Mouse (Mus musculus) megakaryocyte, embryonic 14.5 days (primary cell): Measurements from ENCODE around the gene Tfeb. TPM values are rescaled to one million over a fixed set of nuclear protein-coding genes. Genes with fewer than 3 reads are reported as not detected.

Experiments
- H3K27me3 ChIP-seq: replicated peaks from 2 replicates; pipeline ENCODE3; 2012; ENCODE audit warnings: inconsistent platforms
- H3K36me3 ChIP-seq: replicated peaks from 2 replicates; pipeline ENCODE3; 2012; ENCODE audit warnings: low read length, inconsistent platforms, mixed read lengths
- H3K4me1 ChIP-seq: 2 replicates; pipeline ENCODE4 v1.6.1; 2012; ENCODE audit warnings: inconsistent platforms
- H3K4me3 ChIP-seq: replicated peaks from 2 replicates; pipeline ENCODE3; 2012; ENCODE audit warnings: moderate library complexity, mild to moderate bottlenecking, inconsistent platforms
- H3K9me3 ChIP-seq: 2 replicates; pipeline ENCODE4 v1.6.1; 2012; ENCODE audit warnings: inconsistent platforms
- FLI1 ChIP-seq: IDR thresholded peaks from 2 replicates; pipeline ENCODE4 v1.6.1; 2012; ENCODE audit warnings: low read length, inconsistent platforms, mixed read lengths
- GATA1 ChIP-seq: IDR thresholded peaks from 3 replicates; pipeline ENCODE4 v1.6.1; 2012; ENCODE audit warnings: mixed read lengths, low read length, inconsistent platforms, borderline replicate concordance
- polyA plus RNA-seq: library from polyadenylated mRNA; stranded (reverse); fragments of >175 nt; gene quantifications from 2 replicates; pipeline ENCODE4 v1.2.3, GENCODE M21; 2012; ENCODE audit warnings: low replicate concordance; ENCODE audit not compliant: insufficient read depth

Tfeb gene
- polyA plus RNA-seq, 1 experiment, result 34.8 TPM

DNA sequence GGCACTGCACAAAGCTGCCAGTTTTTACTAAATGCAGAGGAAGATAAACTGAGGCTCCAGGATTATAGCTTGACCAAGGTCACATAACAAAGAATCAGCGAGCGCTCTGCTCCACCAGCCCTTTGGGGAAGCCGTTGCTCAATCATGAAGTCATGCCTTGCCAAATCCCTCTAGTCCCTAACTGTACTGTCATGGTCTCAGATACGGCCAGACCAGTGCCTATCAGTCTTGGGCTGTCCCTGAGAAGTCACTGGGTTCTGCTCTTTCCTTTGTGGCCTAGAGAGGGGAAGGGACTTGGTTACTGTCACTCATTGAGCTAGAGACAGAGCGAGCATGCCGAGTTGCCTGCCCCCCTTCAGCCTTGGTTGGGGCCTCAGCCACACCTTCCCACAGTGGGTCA lies 47.6 kb downstream of the Tfeb start:
- Histone ChIP-seq H3K36me3 (no peaks in the 10 kb centered on the region), H3K27me3 (peaks cover 64% of the 10 kb centered on the region), H3K4me3 (no peak overlapping the region), H3K4me1 (peaks cover 11% of the 10 kb centered on the region), H3K9me3 (no peaks in the 10 kb centered on the region)
- TF ChIP-seq GATA1 (no peak), FLI1 (no peak)

DNA sequence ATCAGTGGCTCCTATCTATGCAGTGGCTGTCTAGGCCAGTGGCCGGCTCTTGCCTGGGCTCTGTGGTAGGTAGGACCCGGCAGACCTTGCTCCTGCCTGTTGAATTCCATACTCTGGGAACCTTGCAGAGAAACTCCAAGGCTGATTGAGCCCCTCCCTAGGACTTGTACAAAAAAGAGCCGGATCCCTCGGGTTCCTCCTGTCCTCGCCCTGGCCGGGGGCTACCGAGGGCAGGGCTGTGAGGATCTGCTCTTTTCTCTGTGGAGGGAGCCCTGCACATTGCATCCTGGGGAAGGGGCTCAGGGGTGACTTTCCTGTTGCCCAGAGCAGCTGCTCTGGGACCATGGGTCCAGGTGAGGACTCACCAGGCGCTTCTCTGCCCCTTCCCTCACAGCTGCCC lies 50.8 kb downstream of the Tfeb start:
- no peak overlapping the region for H3K4me3 ChIP-seq
- TF ChIP-seq FLI1 (no peak), GATA1 (no peak)
- peaks cover 13% of the 10 kb centered on the region for H3K4me1 ChIP-seq
- no peaks in the 10 kb centered on the region for H3K9me3 ChIP-seq
- peaks cover 59% of the 10 kb centered on the region for H3K27me3 ChIP-seq
- H3K36me3 ChIP-seq, result no peaks in the 10 kb centered on the region

DNA sequence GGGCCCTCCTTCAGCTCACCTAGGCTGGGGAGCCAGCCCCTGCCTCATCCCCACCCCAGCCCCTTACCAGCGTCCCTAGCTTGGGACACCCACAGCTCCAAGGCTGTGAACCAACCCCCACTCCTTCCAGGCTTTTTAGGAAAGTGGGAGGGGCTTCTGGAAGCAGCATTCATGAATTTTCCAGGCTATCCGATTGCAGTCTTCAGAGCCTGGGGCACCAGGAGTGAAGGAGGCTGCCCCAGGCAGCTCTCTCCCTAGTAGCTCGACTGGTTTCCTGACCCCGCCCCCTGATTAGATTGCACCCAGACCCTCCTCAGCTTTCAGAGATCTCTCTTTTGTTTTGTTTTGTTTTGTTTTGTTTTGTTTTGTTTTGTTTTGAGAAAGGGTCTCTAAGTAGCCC lies 51.5 kb downstream of the Tfeb start:
- no peaks in the 10 kb centered on the region for H3K36me3 ChIP-seq
- H3K27me3 ChIP-seq, result peaks cover 54% of the 10 kb centered on the region
- H3K4me3 ChIP-seq, result no peak overlapping the region
- TF ChIP-seq FLI1 (no peak), GATA1 (no peak)
- peaks cover 18% of the 10 kb centered on the region for H3K4me1 ChIP-seq
- no peaks in the 10 kb centered on the region for H3K9me3 ChIP-seq

DNA sequence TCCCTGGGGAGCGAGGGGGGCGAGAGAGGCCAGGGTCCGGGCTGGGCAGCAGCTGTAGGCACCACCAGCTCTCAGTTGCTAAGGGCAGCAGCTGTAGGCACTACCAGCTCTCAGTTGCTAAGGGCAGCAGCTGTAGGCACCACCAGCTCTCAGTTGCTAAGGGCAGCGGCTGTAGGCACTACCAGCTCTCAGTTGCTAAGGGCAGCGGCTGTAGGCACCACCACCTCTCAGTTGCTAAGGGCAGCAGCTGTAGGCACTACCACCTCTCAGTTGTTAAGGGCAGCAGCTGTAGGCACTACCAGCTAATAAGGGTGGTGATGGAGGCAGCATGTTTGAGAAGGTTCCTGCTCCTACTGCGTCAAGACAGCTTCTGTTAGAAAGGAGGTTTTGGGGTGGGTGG lies 52.2 kb downstream of the Tfeb start:
- no peak for TF ChIP-seq GATA1
- no peak for TF ChIP-seq FLI1
- H3K27me3 ChIP-seq, result peaks cover 50% of the 10 kb centered on the region
- no peaks in the 10 kb centered on the region for H3K36me3 ChIP-seq
- H3K4me3 ChIP-seq, result no peak overlapping the region
- H3K4me1 ChIP-seq, result peaks cover 20% of the 10 kb centered on the region
- no peaks in the 10 kb centered on the region for H3K9me3 ChIP-seq

DNA sequence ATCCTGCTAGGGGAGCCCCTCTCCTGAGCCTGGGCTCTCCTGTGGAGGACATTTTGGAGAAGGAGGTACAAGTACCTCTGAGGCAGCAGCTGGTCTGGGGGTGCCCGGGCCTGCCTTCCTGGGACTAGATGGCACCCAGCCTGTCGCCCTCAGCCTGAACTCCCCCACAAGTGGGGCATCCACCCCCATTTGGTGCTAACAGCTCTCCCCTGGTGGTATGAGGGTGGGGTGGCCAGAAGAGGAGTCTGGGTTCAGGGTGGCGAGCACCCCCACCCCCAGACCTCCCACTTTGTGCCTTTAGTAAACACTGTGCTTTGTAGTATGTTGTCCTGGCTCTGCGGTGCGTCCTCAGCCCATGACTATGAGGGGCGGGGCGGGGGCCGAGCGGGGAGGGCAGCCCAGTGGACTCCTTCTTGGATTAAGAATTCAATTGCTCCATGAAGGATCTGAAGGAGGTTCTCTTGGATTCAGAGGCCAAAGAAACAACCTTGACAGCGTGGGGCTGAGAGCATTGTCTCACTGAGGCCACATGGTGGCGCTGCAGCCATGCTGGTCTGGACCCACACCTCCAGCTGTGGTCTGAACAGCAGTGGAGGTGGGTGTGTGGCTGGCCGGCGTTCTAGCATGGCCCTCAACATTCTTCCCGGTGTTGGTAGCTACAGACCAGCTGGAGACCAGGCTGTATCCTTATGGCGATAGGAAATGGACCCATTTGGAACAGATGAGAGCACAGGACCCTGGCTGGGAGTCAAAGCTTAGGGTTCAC lies 55.5 kb downstream of the Tfeb start:
- Histone ChIP-seq H3K27me3 (peaks cover 46% of the 10 kb centered on the region), H3K4me1 (peaks cover 16% of the 10 kb centered on the region; the same call in 1 of the 2 replicates), H3K4me3 (no peak overlapping the region), H3K9me3 (no peaks in the 10 kb centered on the region), H3K36me3 (no peaks in the 10 kb centered on the region)
- TF ChIP-seq FLI1 (no peak), GATA1 (no peak)

DNA sequence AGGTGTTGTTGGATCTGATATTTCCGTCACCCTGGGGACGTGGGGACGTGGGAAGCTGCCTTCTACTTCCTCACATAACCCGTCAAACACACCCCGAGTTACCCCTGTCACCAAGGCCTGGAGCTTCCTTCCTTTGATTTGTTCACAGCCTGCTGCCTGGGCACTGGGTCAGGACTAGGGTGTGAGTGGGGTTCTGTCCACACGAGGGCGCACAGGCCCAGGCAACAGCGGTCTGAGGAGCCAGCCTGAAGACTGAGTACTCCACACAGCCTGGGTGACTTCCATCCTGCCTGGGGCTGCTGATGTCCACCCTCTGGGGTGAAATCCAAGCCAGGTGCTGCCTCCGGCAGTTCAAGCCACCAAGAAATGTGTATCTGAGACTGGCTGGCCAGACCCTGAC lies 56.5 kb downstream of the Tfeb start:
- Histone ChIP-seq H3K4me1 (peaks cover 16% of the 10 kb centered on the region; the same call in 1 of the 2 replicates), H3K36me3 (no peaks in the 10 kb centered on the region), H3K4me3 (no peak overlapping the region), H3K27me3 (peaks cover 46% of the 10 kb centered on the region), H3K9me3 (no peaks in the 10 kb centered on the region)
- no peak for TF ChIP-seq FLI1
- TF ChIP-seq GATA1, result no peak

DNA sequence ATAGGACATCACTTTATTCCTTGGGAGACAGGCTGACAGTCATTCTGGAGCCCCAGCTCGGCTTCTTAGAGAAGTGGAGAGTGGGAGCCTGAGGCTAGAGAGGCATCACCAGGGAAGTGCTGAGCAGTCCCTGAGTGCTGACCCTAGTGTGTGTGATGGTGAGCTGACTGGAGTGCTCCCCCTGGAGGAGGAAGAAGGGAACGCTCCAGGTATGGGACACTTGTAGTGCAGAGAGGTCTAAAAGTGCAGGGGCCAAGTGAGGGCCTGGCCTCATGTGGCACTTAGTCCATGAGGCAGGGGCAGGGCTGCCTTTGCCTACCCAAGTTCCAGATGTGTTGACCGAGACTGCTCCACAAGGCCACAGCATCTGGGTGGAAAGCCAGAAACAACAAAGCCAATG lies 58.6 kb downstream of the Tfeb start:
- no peak overlapping the region for H3K4me3 ChIP-seq
- TF ChIP-seq FLI1 (no peak), GATA1 (no peak)

DNA sequence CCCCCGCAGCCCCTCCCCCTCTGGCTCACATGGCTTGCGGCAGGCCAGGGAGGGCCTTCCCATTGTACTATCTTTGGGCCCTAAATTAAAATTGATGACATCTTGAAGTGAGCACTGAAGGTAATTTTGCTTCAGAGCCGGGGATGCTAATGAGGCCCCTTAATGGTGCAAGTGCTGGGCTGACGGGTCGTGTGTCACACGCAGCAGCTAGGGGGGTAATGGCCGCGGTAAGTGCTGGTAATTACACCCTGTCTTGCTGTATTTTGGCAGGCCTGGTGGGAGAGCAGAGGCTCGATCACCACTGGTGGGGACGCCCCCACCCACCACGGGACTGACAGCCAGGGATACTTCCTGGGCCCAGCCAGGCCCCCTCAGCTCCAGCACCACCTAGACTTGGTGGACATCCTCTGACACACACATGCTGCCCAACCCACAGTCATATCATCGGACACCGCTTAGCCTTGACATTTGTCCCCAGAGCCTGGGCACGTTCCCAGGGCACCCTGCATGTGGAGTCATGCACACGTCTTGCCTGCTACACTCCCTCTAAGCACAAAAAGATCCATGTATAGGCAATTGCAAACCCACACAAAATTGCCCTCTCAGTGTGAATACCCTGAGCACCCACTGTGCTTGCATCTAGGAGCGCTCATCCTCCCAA lies 59.5 kb downstream of the Tfeb start:
- no peaks in the 10 kb centered on the region for H3K9me3 ChIP-seq
- TF ChIP-seq FLI1 (no peak), GATA1 (no peak)
- H3K36me3 ChIP-seq, result no peaks in the 10 kb centered on the region
- H3K4me1 ChIP-seq, result peaks cover 16% of the 10 kb centered on the region; the same call in 1 of the 2 replicates
- H3K27me3 ChIP-seq, result peaks cover 50% of the 10 kb centered on the region
- no peak overlapping the region for H3K4me3 ChIP-seq

More for the DNA sequence above, 58.6 kb downstream of the Tfeb start:
- peaks cover 49% of the 10 kb centered on the region for H3K27me3 ChIP-seq
- H3K9me3 ChIP-seq, result no peaks in the 10 kb centered on the region
- H3K36me3 ChIP-seq, result no peaks in the 10 kb centered on the region
- H3K4me1 ChIP-seq, result peaks cover 16% of the 10 kb centered on the region; the same call in 1 of the 2 replicates

DNA sequence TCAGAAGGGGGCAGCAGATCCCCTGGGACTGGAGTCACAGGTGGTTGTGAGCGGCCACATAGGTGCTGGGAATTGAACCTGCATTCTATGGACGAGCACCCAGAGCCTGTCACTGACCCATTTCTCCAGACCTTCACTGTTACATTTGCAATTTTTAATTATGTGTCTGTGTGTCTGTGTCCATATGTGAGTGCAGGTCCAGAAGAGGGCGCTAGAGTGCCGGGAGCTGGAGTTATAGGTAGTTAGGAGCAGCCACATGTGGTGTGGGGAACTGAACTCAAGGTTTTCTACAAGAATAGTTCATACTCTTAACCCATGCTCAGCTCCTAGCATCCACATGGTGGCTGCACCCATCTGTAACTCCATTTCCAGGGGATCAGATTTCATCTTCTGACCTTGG lies 60.1 kb downstream of the Tfeb start:
- no peaks in the 10 kb centered on the region for H3K36me3 ChIP-seq
- H3K27me3 ChIP-seq, result peaks cover 53% of the 10 kb centered on the region
- peaks cover 19% of the 10 kb centered on the region; the same call in 1 of the 2 replicates for H3K4me1 ChIP-seq
- H3K4me3 ChIP-seq, result no peak overlapping the region
- no peaks in the 10 kb centered on the region for H3K9me3 ChIP-seq
- TF ChIP-seq FLI1, result no peak

DNA sequence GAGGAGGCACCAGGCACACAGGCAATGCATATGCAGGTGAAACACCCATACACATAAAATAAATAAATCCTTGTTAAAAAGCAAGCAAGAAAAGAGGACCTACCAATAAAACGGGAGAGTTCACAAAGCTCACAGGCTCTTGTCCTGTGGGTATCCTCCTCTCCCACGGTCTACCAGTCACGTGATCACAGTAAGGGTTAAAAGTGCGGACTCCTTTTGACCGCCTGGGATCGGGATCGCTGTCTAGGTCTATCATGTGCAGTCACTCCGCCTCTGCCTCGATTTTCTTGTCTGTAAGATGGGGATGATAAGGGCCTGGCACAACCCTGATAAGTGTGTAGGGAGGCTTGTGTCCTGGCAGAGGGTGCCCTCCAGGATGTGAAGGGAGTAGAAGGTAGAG lies 60.6 kb downstream of the Tfeb start:
- Histone ChIP-seq H3K4me3 (no peak overlapping the region), H3K9me3 (no peaks in the 10 kb centered on the region), H3K27me3 (peaks cover 57% of the 10 kb centered on the region), H3K4me1 (peaks cover 23% of the 10 kb centered on the region), H3K36me3 (no peaks in the 10 kb centered on the region)
- TF ChIP-seq FLI1 (no peak), GATA1 (no peak)

DNA sequence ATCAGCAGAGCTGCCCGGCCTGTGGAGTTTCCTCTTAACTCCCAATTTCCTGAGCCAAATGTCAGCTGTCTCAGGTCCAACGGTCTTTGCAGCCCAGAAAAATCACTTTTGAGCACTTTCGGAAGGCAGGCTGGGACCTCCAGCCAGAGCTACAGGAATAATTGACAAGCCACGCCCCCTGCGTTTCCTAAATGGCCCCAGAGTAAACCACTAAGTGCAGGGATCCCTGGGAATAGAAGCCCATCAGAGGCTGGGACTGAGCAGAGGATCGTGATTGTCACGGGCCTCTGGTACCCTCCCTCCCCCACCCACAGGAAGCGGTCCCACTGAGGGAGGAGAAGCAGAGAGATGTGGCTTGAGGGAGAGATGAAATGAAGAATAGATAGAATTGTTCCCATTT lies 66.0 kb downstream of the Tfeb start:
- H3K9me3 ChIP-seq, result peaks cover 7% of the 10 kb centered on the region; the same call in 1 of the 2 replicates
- TF ChIP-seq GATA1, result no peak
- no peak for TF ChIP-seq FLI1
- no peaks in the 10 kb centered on the region for H3K36me3 ChIP-seq
- peaks cover 56% of the 10 kb centered on the region for H3K27me3 ChIP-seq
- H3K4me3 ChIP-seq, result no peak overlapping the region
- peaks cover 17% of the 10 kb centered on the region for H3K4me1 ChIP-seq
